Mouse (Mus musculus): ENCODE measurements around the gene Oscp1.

DNA sequence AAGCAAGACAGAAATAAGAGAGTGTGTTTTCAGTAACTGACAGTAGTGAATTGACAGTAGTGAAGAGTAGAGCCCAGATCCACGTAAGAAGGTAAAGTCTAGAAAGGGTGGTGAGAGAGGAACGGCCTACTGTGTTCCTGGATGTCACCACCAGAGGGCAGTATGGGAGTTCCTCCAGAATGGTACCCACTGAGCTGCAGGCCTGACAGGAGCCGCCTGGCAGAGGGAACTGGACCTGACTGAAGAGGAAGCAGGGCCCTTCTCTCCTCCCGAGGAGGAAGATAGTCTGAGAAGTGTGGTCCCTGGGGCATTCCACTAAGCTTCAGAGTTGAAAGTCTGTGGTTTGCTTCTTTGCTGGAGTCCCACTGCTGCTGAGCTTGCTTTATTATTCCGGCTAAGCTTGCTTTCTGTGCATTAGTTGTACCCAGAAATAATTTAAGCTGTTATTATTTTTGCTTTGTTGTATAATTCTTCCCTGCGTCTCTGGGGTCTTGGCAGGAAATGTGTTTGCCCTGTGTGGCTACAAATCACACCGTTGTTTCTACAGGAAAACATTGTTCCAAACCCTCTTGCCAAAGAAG is 27.7 kb downstream of the Oscp1 start:
- TF ChIP-seq CTCF (IDR thresholded peaks at IDR 0.05; ENCODE audit: low read depth) (peak; percentile 95), EP300 (IDR thresholded peaks at IDR 0.05; ENCODE audit: low read depth) (no peak)
